Mouse (Mus musculus): ENCODE measurements around the gene Pigr. TPM values are rescaled to one million over a fixed set of nuclear protein-coding genes. Genes with fewer than 3 reads are reported as not detected.

Pigr gene
- total and polyA plus RNA-seq, 3 experiments, result 3.1 TPM; not detected in 2

DNA sequence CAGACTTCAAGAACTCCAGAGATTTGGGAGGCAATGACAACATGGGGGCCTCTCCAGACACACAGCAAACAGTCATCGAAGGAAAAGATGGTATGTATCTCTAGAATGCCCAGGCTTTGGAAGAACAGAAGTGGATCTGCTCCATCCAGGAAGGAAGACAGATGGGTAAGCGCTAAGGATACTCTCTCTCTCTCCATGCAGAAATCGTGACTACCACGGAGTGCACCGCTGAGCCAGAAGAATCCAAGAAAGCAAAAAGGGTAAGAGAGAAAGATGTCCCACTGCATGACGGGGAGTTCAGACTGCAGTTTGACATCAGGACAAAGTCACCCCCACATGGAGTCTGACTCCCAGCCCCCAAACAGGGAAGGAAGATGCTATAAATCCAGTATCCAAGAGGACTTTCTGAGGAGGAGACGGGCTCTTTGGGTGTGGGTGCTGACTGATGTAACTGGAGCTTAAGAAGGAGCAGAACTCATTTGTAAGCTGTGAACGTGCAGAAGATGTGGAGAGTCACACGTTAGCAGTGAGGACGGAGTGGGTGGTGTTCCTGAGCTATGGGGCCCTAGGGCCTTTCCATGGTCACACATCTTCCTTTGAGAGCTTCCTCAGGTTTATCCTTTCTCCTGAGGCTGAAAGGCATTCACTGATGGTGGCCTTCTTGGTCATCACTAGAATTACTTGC, 23.2 kb downstream of the Pigr start:
- no peak for TF ChIP-seq EP300 (IDR thresholded peaks at IDR 0.05; ENCODE audit: insufficient read depth, low read depth, low read length)
- no peak for TF ChIP-seq POLR2A (IDR thresholded peaks at IDR 0.05; ENCODE audit: insufficient read depth, low read depth, low read length)
- TF ChIP-seq CTCF (IDR thresholded peaks at IDR 0.05), result no peak
- H3K27me3 ChIP-seq (ENCODE audit: control insufficient read depth, insufficient read depth, low read length), result no peaks in the 10 kb centered on the region
- H3K36me3 ChIP-seq (ENCODE audit: control insufficient read depth, insufficient read depth, low read length), result no peaks in the 10 kb centered on the region
- no peak overlapping the region for H3K4me3 ChIP-seq
- 88% methylated on average over 10 of the region's 10 CpGs for WGBS
- intact Hi-C loops (cut with DNase I), result no loop called here
- H3K27ac ChIP-seq, result no peak overlapping the region
- H3K79me2 ChIP-seq (replicated peaks; ENCODE audit: control insufficient read depth, insufficient read depth, low read length), result no peaks in the 10 kb centered on the region
- DNase-seq, result no peak
- H3K9ac ChIP-seq (ENCODE audit: low read depth, low read length), result no peak overlapping the region
- no peaks in the 10 kb centered on the region for H3K4me1 ChIP-seq (ENCODE audit: control insufficient read depth, insufficient read depth, low read length)

DNA sequence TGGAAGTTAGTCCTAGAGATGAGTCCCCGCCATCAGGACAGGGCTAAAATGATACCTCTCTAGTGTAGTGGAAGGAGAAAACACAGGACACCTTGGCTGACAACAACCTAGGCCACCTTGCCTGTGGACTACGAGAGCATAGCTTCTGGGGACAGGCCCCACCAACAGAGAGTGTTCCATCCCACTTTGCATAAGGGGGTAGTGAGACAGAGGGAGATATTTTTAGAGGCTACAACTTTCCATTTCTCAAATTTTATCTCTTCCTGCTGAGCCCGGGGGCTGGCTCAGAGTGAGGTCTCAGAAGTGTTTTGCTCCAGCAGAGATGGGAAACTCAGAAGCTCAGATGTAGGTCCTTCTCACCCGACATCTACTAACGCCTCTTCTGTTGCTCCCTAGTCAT, 23.9 kb downstream of the Pigr start:
- 54% methylated on average over 5 of the region's 5 CpGs for WGBS
- Histone ChIP-seq H3K36me3 (ENCODE audit: control insufficient read depth, insufficient read depth, low read length) (no peaks in the 10 kb centered on the region), H3K27me3 (ENCODE audit: control insufficient read depth, insufficient read depth, low read length) (no peaks in the 10 kb centered on the region), H3K79me2 (replicated peaks; ENCODE audit: control insufficient read depth, insufficient read depth, low read length) (no peaks in the 10 kb centered on the region), H3K27ac (no peak overlapping the region), H3K4me3 (no peak overlapping the region), H3K9ac (ENCODE audit: low read depth, low read length) (no peak overlapping the region), H3K4me1 (ENCODE audit: control insufficient read depth, insufficient read depth, low read length) (no peaks in the 10 kb centered on the region)
- TF ChIP-seq POLR2A (IDR thresholded peaks at IDR 0.05; ENCODE audit: insufficient read depth, low read depth, low read length), result no peak
- TF ChIP-seq EP300 (IDR thresholded peaks at IDR 0.05; ENCODE audit: insufficient read depth, low read depth, low read length), result no peak
- TF ChIP-seq CTCF (IDR thresholded peaks at IDR 0.05), result no peak
- no peak for DNase-seq
- intact Hi-C loops (cut with DNase I), result no loop called here

DNA sequence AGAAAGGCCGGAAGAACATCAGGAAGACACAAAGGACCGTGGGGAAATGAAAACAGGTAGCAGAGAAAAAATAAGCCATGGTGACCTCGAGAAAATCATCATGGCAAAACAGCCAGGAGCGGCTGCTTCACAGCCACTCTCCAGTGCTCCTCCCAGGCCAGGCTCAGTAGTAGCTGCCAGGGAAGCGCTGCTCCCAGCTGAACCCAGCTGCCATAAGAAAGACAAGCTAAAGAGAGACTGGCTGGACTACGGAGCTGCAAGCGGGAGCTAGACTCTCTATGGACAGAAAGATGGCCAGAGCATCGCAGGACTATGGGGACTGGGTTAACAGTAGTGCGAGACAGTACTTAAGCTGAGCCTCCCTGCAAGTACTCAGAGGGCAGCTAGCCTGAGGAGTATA, 28.3 kb downstream of the Pigr start:
- H3K27me3 ChIP-seq (ENCODE audit: control insufficient read depth, insufficient read depth, low read length), result no peaks in the 10 kb centered on the region
- no peaks in the 10 kb centered on the region for H3K4me1 ChIP-seq (ENCODE audit: control insufficient read depth, insufficient read depth, low read length)
- no peak for DNase-seq
- H3K36me3 ChIP-seq (ENCODE audit: control insufficient read depth, insufficient read depth, low read length), result no peaks in the 10 kb centered on the region
- intact Hi-C loops (cut with DNase I), result no loop called here
- TF ChIP-seq EP300 (IDR thresholded peaks at IDR 0.05; ENCODE audit: insufficient read depth, low read depth, low read length), result no peak
- TF ChIP-seq CTCF (IDR thresholded peaks at IDR 0.05), result no peak
- no peaks in the 10 kb centered on the region for H3K79me2 ChIP-seq (replicated peaks; ENCODE audit: control insufficient read depth, insufficient read depth, low read length)
- H3K4me3 ChIP-seq, result no peak overlapping the region
- no peak overlapping the region for H3K27ac ChIP-seq
- no peak overlapping the region for H3K9ac ChIP-seq (ENCODE audit: low read depth, low read length)
- WGBS, result 76% methylated on average over 9 of the region's 9 CpGs

DNA sequence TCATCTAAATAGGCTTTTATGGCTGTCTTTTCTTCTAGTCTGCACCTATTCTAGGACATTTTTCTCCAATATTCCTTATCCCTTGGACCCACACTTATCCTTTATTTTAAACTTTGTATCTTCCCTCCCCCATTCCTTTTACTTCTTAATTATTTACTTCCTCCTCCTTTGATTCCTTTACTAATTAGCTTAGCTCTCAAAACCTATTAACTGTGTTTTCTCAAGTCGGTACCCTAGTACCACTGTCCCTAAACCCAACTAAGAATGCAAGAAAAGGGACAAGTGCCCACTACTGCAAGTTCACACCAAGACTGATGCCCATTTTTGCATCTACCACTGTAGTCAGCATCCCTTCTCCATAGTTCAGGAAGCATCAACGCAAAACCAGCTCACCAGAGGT, 29.2 kb downstream of the Pigr start:
- no peak overlapping the region for H3K9ac ChIP-seq (ENCODE audit: low read depth, low read length)
- no peaks in the 10 kb centered on the region for H3K4me1 ChIP-seq (ENCODE audit: control insufficient read depth, insufficient read depth, low read length)
- no peaks in the 10 kb centered on the region for H3K36me3 ChIP-seq (ENCODE audit: control insufficient read depth, insufficient read depth, low read length)
- no peaks in the 10 kb centered on the region for H3K27me3 ChIP-seq (ENCODE audit: control insufficient read depth, insufficient read depth, low read length)
- TF ChIP-seq CTCF (IDR thresholded peaks at IDR 0.05) (no peak), EP300 (IDR thresholded peaks at IDR 0.05; ENCODE audit: insufficient read depth, low read depth, low read length) (no peak)
- no peaks in the 10 kb centered on the region for H3K79me2 ChIP-seq (replicated peaks; ENCODE audit: control insufficient read depth, insufficient read depth, low read length)
- no peak overlapping the region for H3K4me3 ChIP-seq
- WGBS, result 81% methylated on average over 2 of the region's 2 CpGs
- no peak overlapping the region for H3K27ac ChIP-seq
- intact Hi-C loops (cut with DNase I), result no loop called here
- no peak for DNase-seq

DNA sequence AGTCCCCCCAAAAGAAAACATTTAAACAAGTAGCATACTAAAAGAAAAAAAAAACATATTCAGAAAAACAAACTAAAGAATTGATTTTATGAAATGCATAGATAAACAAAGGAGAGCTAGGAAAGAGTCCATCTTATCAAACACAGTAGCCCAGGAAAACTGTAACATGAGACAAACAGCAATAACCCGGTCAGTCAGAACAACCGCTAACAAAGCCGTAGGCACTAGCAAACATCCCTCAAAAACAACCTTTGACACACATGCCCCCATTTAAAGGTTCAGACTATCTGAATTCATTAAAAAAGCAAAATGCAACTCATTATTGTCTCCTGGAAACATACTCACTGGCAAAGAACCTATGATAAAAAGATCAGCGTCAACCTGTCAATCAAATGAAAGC, 31.0 kb downstream of the Pigr start:
- Histone ChIP-seq H3K4me1 (ENCODE audit: control insufficient read depth, insufficient read depth, low read length) (no peaks in the 10 kb centered on the region), H3K36me3 (ENCODE audit: control insufficient read depth, insufficient read depth, low read length) (no peaks in the 10 kb centered on the region), H3K9ac (ENCODE audit: low read depth, low read length) (no peak overlapping the region), H3K79me2 (replicated peaks; ENCODE audit: control insufficient read depth, insufficient read depth, low read length) (no peaks in the 10 kb centered on the region), H3K27ac (no peak overlapping the region), H3K4me3 (no peak overlapping the region), H3K27me3 (ENCODE audit: control insufficient read depth, insufficient read depth, low read length) (no peaks in the 10 kb centered on the region)
- TF ChIP-seq POLR2A (IDR thresholded peaks at IDR 0.05; ENCODE audit: insufficient read depth, low read depth, low read length) (no peak), EP300 (IDR thresholded peaks at IDR 0.05; ENCODE audit: insufficient read depth, low read depth, low read length) (no peak), CTCF (IDR thresholded peaks at IDR 0.05) (no peak)
- DNase-seq, result no peak
- 82% methylated on average over 4 of the region's 4 CpGs for WGBS
- intact Hi-C loops (cut with DNase I), result no loop called here

DNA sequence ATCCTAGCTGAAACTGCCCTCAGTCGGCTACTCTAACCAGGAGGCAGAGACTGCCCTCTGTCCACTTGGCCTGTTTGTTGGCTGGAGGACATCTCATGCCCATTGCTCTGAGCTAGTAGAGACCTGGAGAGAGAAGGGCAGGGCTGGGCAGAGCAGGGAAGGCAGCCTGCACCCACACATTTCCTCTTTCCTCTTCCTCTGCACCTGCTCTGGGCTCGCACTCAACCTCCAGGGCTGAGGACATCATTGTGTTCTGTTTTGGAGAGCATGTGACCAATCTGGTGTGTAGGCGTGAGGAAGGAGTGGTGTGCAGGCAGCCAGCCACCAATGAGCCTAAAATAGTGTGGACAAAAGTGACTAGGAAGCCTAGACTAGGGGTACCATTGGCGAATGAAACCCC, 37.8 kb downstream of the Pigr start:
- WGBS, result 53% methylated on average over 4 of the region's 4 CpGs

More for the DNA sequence above, 37.8 kb downstream of the Pigr start:
- DNase-seq, result peak in 1 of 2 experiments; percentile 36
- no peak overlapping the region for H3K4me3 ChIP-seq
- H3K36me3 ChIP-seq (ENCODE audit: control insufficient read depth, insufficient read depth, low read length), result no peaks in the 10 kb centered on the region
- H3K27ac ChIP-seq, result no peak overlapping the region
- no peaks in the 10 kb centered on the region for H3K27me3 ChIP-seq (ENCODE audit: control insufficient read depth, insufficient read depth, low read length)
- intact Hi-C loops (cut with DNase I), result no loop called here
- H3K79me2 ChIP-seq (replicated peaks; ENCODE audit: control insufficient read depth, insufficient read depth, low read length), result no peaks in the 10 kb centered on the region
- no peaks in the 10 kb centered on the region for H3K4me1 ChIP-seq (ENCODE audit: control insufficient read depth, insufficient read depth, low read length)
- TF ChIP-seq POLR2A (IDR thresholded peaks at IDR 0.05; ENCODE audit: insufficient read depth, low read depth, low read length) (no peak), EP300 (IDR thresholded peaks at IDR 0.05; ENCODE audit: insufficient read depth, low read depth, low read length) (no peak), CTCF (IDR thresholded peaks at IDR 0.05) (no peak)
- no peak overlapping the region for H3K9ac ChIP-seq (ENCODE audit: low read depth, low read length)
